Mouse (Mus musculus) kidney, adult 10 weeks (tissue): ENCODE data around the gene Olfr397. TPM values are rescaled to one million over a fixed set of nuclear protein-coding genes. Genes with fewer than 3 reads are reported as not detected.

Experiments used
- polyA plus RNA-seq: library from polyadenylated mRNA; stranded (reverse); fragments of 350-450 nt; fragmentation: Illumina TruSeq; extraction: RNeasy Lipid Tissue Mini Kit (QIAGEN cat#74804); gene quantifications from one replicate; pipeline ENCODE4 v1.2.3, GENCODE M21; 2014; ENCODE audit warnings: low read depth, low replicate concordance

The Olfr397 gene
- not detected for polyA plus RNA-seq

GRCm38 (mm10) chr11:73960517-73960916 lies at the start of gene Olfr397:
TSS of gene Olfr397 (plus strand) at chr11:73960817.

GRCm38 (mm10) chr11:73936377-73936776 lies 24.2 kb upstream of the Olfr397 start, which contains the start of gene Olfr23:
TSS of gene Olfr23 (plus strand) at chr11:73936677.

GRCm38 (mm10) chr11:73990307-73990706 lies 29.7 kb downstream of the Olfr397 start, which contains the start of gene Olfr398:
TSS of gene Olfr398 (minus strand) at chr11:73990407.

Other genes starting within 250 kb of the Olfr397 start
- not detected for gene Olfr389, start 180.1 kb upstream of the Olfr397 start, polyA plus RNA-seq
- gene Olfr390, start 177.9 kb upstream of the Olfr397 start, polyA plus RNA-seq = not detected
- gene Olfr391-ps, start 157.8 kb upstream of the Olfr397 start, polyA plus RNA-seq = not detected
- not detected for gene Olfr392, start 143.8 kb upstream of the Olfr397 start, polyA plus RNA-seq
- not detected for gene Olfr393, start 109.4 kb upstream of the Olfr397 start, polyA plus RNA-seq
- gene Olfr394, start 70.0 kb upstream of the Olfr397 start, polyA plus RNA-seq = not detected
- gene Olfr395, start 51.5 kb upstream of the Olfr397 start, polyA plus RNA-seq = not detected
- gene Olfr23, start 24.1 kb upstream of the Olfr397 start, polyA plus RNA-seq = not detected
- not detected for gene Olfr398, start 29.6 kb downstream of the Olfr397 start, polyA plus RNA-seq
- not detected for gene Olfr139, start 95.7 kb downstream of the Olfr397 start, polyA plus RNA-seq
- not detected for gene Olfr399, start 95.8 kb downstream of the Olfr397 start, polyA plus RNA-seq
- gene Zfp616, start 109.1 kb downstream of the Olfr397 start, polyA plus RNA-seq = not detected
- gene Olfr401, start 152.9 kb downstream of the Olfr397 start, polyA plus RNA-seq = not detected
- not detected for gene Olfr402, start 192.7 kb downstream of the Olfr397 start, polyA plus RNA-seq
- not detected for gene Olfr403, start 225.4 kb downstream of the Olfr397 start, polyA plus RNA-seq